Mouse (Mus musculus) G1E (cell line): ENCODE results near the gene Tmem266. TPM values are rescaled to one million over a fixed set of nuclear protein-coding genes. Genes with fewer than 3 reads are reported as not detected.

Source experiments
- ATAC-seq: 2 replicates; pipeline ENCODE4 v1.8.0; 2016; ENCODE audit warnings: mild to moderate bottlenecking; ENCODE audit not compliant: insufficient number of reproducible peaks, poor library complexity, low FRiP score, severe bottlenecking; ENCODE audit errors: extremely low read depth
- DNase-seq: peaks from one replicate; pipeline ENCODE4 v3.0.0; 2012; ENCODE audit warnings: low spot score
- H3K27me3 ChIP-seq: 2 replicates; pipeline ENCODE4 v1.6.1; 2012; ENCODE audit warnings: mild to moderate bottlenecking, low read length, inconsistent platforms; ENCODE audit not compliant: insufficient read depth
- H3K36me3 ChIP-seq: replicated peaks from 2 replicates; pipeline ENCODE3; 2012; ENCODE audit warnings: mild to moderate bottlenecking, inconsistent platforms
- H3K4me1 ChIP-seq: 2 replicates; pipeline ENCODE4 v1.6.1; 2012; ENCODE audit warnings: low read depth, low read length, inconsistent platforms, mixed read lengths; ENCODE audit not compliant: insufficient read depth
- H3K4me3 ChIP-seq: 2 replicates; pipeline ENCODE4 v1.5.1; 2012; ENCODE audit warnings: low read depth, mild to moderate bottlenecking, inconsistent platforms, low read length, moderate library complexity, mixed read lengths
- H3K9me3 ChIP-seq: replicated peaks from 2 replicates; pipeline ENCODE4 v1.6.1; 2012; ENCODE audit warnings: inconsistent platforms
- CTCF ChIP-seq: IDR thresholded peaks from 2 replicates; pipeline ENCODE4 v1.5.1; 2012; ENCODE audit warnings: low read depth, low read length, inconsistent platforms, mixed read lengths
- GATA1 ChIP-seq: IDR thresholded peaks from 2 replicates; pipeline ENCODE4 v1.6.1; 2012; ENCODE audit warnings: borderline replicate concordance, low read length, inconsistent platforms, mixed read lengths
- GATA2 ChIP-seq: IDR thresholded peaks from 2 replicates; pipeline ENCODE4 v1.6.1; 2012; ENCODE audit warnings: low read depth, low read length, inconsistent platforms, borderline replicate concordance
- POLR2AphosphoS5 ChIP-seq: IDR thresholded peaks from 2 replicates; pipeline ENCODE4 v1.6.1; 2012; ENCODE audit warnings: low read depth, low read length, inconsistent platforms; ENCODE audit not compliant: insufficient replicate concordance
- TAL1 ChIP-seq: conservative IDR thresholded peaks from 2 replicates; pipeline ENCODE4 v1.6.1; 2012; ENCODE audit warnings: low read depth, low read length, inconsistent platforms, mixed read lengths
- polyA plus RNA-seq: library from polyadenylated mRNA; stranded (reverse); fragments of >175 nt; gene quantifications from 2 replicates; pipeline ENCODE4 v1.2.3, GENCODE M21; 2012
- total RNA-seq, 2 experiments: library from RNA; stranded (forward) in 1 of 2; stranded (reverse) in 1 of 2; fragments of 200-1000 nt in 1 of 2; fragments of >200 nt in 1 of 2; fragmentation: Nextera tagmentation in 1 of 2; gene quantifications; 2 replicates each; pipeline ENCODE4 v1.2.3; 2014 to 2017

The Tmem266 gene
- total and polyA plus RNA-seq, 3 experiments: 0.02 to 0.05 TPM; not detected in 1

- H3K36me3 ChIP-seq: peaks cover 16% of the 10 kb centered on the region
- H3K4me3 ChIP-seq: no peak overlapping the region
- H3K4me1 ChIP-seq: peaks cover 8% of the 10 kb centered on the region; the same call in 1 of the 2 replicates
- no peak for TF ChIP-seq GATA2
- no peak for TF ChIP-seq GATA1
- TF ChIP-seq CTCF: no peak
- TF ChIP-seq POLR2AphosphoS5: no peak
- TF ChIP-seq TAL1: no peak
- H3K27me3 ChIP-seq: peaks cover 14% of the 10 kb centered on the region
- ATAC-seq: no peak
- no peaks in the 10 kb centered on the region for H3K9me3 ChIP-seq
- DNase-seq: no peak
Measured at GRCm38 (mm10) chr9:55449108-55449507, 122.4 kb downstream of the Tmem266 start.

GRCm38 (mm10) chr9:55450035-55450434, 123.3 kb downstream of the Tmem266 start:
- Histone ChIP-seq H3K4me1 (peaks cover 8% of the 10 kb centered on the region; the same call in 1 of the 2 replicates), H3K27me3 (peaks cover 10% of the 10 kb centered on the region; the same call in 1 of the 2 replicates), H3K36me3 (peaks cover 22% of the 10 kb centered on the region), H3K4me3 (no peak overlapping the region), H3K9me3 (no peaks in the 10 kb centered on the region)
- ATAC-seq (no peak), DNase-seq (no peak)
- TF ChIP-seq CTCF (no peak), POLR2AphosphoS5 (no peak), TAL1 (no peak), GATA2 (no peak), GATA1 (no peak)

- no peak for ATAC-seq
Measured at GRCm38 (mm10) chr9:55451426-55451825, 124.7 kb downstream of the Tmem266 start.

GRCm38 (mm10) chr9:55452906-55453305, 126.2 kb downstream of the Tmem266 start:
- H3K27me3 ChIP-seq: no peaks in the 10 kb centered on the region
- H3K9me3 ChIP-seq: no peaks in the 10 kb centered on the region
- no peak for DNase-seq
- H3K36me3 ChIP-seq: peaks cover 32% of the 10 kb centered on the region
- no peak for ATAC-seq
- TF ChIP-seq GATA1 (no peak), TAL1 (no peak), GATA2 (no peak), POLR2AphosphoS5 (no peak; the same call in 1 of the 2 replicates), CTCF (no peak)
- no peak overlapping the region for H3K4me3 ChIP-seq
- peaks cover 8% of the 10 kb centered on the region; the same call in 1 of the 2 replicates for H3K4me1 ChIP-seq

More at GRCm38 (mm10) chr9:55451426-55451825, 124.7 kb downstream of the Tmem266 start:
- Histone ChIP-seq H3K9me3 (no peaks in the 10 kb centered on the region), H3K36me3 (peaks cover 32% of the 10 kb centered on the region), H3K27me3 (peaks cover 3% of the 10 kb centered on the region; the same call in 1 of the 2 replicates), H3K4me1 (peaks cover 8% of the 10 kb centered on the region; the same call in 1 of the 2 replicates), H3K4me3 (no peak overlapping the region)
- DNase-seq: no peak
- TF ChIP-seq TAL1 (no peak), POLR2AphosphoS5 (no peak), GATA1 (no peak), CTCF (no peak), GATA2 (no peak)

GRCm38 (mm10) chr9:55453366-55453765, 126.7 kb downstream of the Tmem266 start:
- ATAC-seq: no peak
- H3K9me3 ChIP-seq: no peaks in the 10 kb centered on the region
- no peak overlapping the region for H3K4me3 ChIP-seq
- no peak for DNase-seq
- TF ChIP-seq POLR2AphosphoS5: no peak
- TF ChIP-seq GATA1: no peak
- no peak for TF ChIP-seq CTCF
- no peak for TF ChIP-seq TAL1
- no peak for TF ChIP-seq GATA2
- H3K27me3 ChIP-seq: no peaks in the 10 kb centered on the region
- peaks cover 32% of the 10 kb centered on the region for H3K36me3 ChIP-seq
- H3K4me1 ChIP-seq: peaks cover 8% of the 10 kb centered on the region; the same call in 1 of the 2 replicates

GRCm38 (mm10) chr9:55468397-55468796, 141.7 kb downstream of the Tmem266 start:
- peaks cover 56% of the 10 kb centered on the region for H3K36me3 ChIP-seq
- H3K4me3 ChIP-seq: no peak overlapping the region
- ATAC-seq (no peak), DNase-seq (no peak)
- H3K27me3 ChIP-seq: no peaks in the 10 kb centered on the region
- TF ChIP-seq TAL1: no peak
- no peak for TF ChIP-seq POLR2AphosphoS5
- no peak for TF ChIP-seq GATA2
- no peak for TF ChIP-seq GATA1
- no peak for TF ChIP-seq CTCF
- no peaks in the 10 kb centered on the region for H3K9me3 ChIP-seq
- no peaks in the 10 kb centered on the region for H3K4me1 ChIP-seq

GRCm38 (mm10) chr9:55476084-55476483, 149.4 kb downstream of the Tmem266 start:
- no peak for ATAC-seq
- TF ChIP-seq TAL1 (no peak), GATA1 (no peak), GATA2 (no peak), CTCF (no peak), POLR2AphosphoS5 (no peak)
- H3K9me3 ChIP-seq: no peaks in the 10 kb centered on the region
- H3K36me3 ChIP-seq: peaks cover 37% of the 10 kb centered on the region
- H3K4me1 ChIP-seq: no peaks in the 10 kb centered on the region
- H3K4me3 ChIP-seq: no peak overlapping the region
- DNase-seq: no peak
- no peaks in the 10 kb centered on the region for H3K27me3 ChIP-seq
